Mouse (Mus musculus) brain, embryonic 14.5 days (tissue): ENCODE results near the gene Mlx.
"Not testable (repeated sequence)": the region's sequence is repeated elsewhere in the genome, so short reads cannot be mapped to it uniquely, and the experiment has no call there.

Experiments
- CTCF ChIP-seq: fragments of 200-500 bp; IDR thresholded peaks from 2 replicates; pipeline ENCODE4 v1.5.1; 2012; ENCODE audit warnings: inconsistent platforms, mild to moderate bottlenecking, moderate library complexity, borderline replicate concordance; ENCODE audit not compliant: insufficient read depth, insufficient read length; ENCODE audit errors: extremely low read depth
- POLR2A ChIP-seq: fragments of 200-500 bp; IDR thresholded peaks from 2 replicates; pipeline ENCODE4 v1.6.1; 2012; ENCODE audit warnings: mild to moderate bottlenecking, inconsistent platforms, borderline replicate concordance; ENCODE audit not compliant: poor library complexity, insufficient read depth, insufficient read length, severe bottlenecking; ENCODE audit errors: extremely low read depth

- not testable (repeated sequence) for TF ChIP-seq CTCF, POLR2A
Observed at GRCm38 (mm10) chr11:101125008-101125407, 37.9 kb downstream of the Mlx start.
